Mouse (Mus musculus) frontal cortex, postnatal 14 days (tissue): ENCODE measurements around the gene Nes.

Experiments
- DNase-seq, 2 experiments: peaks; one replicate each; pipeline ENCODE4 v3.0.0; 2022; ENCODE audit warnings: low spot score in 2 of 2

Gene Nes

DNA sequence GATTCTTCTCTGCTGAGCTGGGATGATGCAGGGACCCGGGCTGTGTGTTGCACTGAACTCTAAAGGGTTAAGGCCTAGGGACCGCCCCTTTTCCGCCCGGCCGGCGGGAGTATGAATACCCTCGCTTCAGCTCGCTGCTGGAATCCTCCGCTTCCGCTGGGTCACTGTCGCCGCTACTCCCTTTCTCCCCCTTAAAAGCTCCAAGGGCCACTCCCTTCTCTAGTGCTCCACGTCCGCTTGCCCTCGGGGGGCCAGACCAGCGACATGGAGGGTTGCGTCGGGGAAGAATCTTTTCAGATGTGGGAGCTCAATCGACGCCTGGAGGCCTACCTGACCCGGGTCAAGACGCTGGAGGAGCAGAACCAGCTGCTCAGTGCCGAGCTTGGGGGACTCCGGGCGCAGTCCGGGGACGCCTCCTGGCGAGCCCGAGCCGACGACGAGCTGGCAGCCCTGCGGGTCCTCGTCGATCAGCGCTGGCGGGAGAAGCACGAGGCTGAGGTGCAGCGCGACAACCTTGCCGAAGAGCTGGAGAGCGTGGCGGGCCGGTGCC lies at the start of gene Nes:
Gene Nes (plus strand): TSS at position 140 of the 550 bp plus-strand sequence.
- DNase-seq, result no peak

DNA sequence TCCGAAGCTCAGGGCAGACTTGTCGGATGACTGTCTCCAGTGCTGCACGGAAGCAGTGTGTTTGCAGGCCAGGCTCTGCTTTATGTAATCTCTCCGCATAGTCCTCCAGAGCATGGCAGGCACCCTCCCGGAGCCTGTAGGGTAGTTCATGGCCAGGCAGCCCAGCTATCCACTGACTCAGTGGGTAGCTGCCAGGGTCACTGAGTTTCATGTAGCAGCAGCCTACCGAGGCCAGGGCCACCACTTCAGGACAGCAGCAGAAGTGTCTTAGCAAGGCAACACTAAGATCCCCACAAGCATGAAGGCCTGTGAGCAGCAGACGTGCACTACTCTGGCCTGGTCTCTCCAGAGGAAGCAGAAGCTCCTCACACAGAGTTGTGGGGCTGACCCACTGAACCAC lies 45.9 kb upstream of the Nes start:
- DNase-seq, result no peak

DNA sequence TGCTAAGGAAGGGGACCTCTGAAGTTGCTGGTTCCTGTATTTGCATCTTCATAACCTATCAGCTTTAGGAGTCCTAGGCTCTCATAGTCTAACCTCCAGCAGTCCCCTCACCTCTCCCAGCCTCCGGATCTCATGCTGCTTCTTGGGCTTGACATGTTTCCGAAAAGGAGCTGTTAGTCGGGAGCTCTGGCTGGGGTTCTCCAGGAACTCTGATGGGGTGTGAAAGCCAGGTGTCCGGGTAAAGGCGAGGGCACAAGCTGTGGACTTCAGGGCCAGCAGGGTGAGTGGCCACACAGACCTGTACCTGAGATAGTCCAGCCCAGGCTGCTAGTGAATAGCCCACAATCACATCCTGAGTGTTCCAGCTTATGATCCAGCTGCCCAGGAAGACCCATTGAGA lies 43.4 kb upstream of the Nes start:
- DNase-seq, result no peak

DNA sequence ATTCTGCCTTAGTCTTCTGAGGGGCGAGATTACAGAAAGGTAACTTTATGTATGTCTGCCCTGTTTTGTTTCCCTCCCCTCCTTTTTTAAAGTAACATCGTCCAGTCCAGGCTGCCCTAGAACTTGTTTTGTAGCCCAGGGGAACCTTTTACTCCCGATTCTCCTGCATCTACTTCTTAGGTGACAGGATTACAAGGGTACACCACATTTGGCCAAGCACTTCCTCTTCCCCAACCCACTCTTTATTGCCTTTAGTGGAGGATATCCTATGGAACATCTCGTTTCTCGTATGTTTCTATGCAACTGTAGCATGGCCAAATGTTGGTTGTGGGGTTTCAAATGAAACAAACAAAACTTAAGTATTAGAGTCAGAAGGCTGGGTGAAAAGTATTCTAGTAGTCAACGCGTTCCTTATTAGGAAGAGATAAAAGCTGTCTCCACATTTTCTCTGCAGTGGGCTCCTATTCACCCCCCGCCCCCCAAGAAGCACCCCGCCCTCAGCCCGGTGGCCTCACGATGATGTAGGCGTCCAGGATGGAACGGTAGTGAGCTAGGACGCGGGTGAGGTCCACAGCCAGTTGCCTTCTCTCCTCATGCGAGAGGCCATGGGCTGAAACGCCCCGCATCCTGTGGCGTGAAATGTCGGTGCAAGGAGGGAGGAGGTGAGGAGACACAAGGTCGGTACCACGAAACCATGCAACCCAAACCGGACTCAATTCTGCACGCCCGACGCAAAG lies 41.4 kb upstream of the Nes start:
- DNase-seq, result no peak

DNA sequence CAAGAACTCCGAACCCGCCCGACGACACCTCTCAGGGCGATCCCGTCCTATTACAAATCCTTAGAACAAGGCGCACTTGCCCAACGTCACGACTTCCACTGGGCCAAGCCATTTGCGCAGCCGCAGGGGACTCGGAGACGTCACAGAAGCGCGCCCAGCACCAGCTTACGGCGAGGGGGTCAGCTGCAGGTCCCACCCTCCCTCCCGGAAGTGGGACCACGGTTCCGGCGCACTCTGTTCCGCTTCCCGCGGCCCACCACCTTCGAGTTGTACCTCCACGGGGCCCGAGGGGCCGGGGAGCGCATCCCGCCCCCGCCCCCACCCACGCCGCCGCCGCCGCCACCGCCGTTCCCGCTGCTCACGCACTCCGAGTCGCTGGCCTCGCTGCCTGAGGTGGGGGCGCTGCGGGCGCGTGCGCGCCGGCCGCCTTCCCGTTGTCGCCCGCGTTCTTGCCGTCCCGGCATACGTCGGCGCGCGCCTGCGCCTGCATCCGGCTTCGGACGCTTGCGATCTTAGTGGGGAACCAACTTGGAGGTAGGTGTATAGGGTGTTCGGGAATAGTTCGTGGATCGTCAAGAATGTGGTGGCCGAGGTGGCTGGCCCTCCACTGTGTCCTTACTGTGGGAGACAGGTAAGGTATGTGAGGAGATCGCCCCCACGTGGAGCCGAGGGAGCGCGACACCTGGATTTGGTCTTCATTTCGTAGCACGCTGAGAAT lies 40.6 kb upstream of the Nes start, which contains the start of the genes Isg20l2 and Rrnad1:
Gene Isg20l2 (plus strand): TSS at position 237 of the 718 bp plus-strand sequence.
Gene Rrnad1 (minus strand): TSS at position 640 of the 718 bp plus-strand sequence.
- peak; percentile 95 for DNase-seq

DNA sequence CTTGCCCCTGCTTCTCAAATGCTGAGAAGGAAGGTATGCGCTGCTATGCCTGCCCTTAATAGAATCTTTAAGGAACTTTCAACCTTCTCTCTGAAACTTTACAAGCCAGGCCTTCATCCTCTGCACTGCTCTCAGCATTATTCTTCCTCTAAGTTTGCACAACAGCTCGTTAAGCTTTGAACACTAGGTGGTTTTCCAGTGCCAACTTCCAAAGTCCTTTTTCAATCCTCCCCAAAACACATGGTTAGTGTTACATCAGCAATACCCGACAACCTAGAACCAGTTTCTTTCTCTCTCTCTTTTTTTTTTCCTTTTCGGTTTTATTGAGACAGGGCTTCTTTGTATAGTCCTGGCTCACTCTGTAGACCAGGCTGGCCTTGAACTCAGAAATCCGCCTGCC lies 36.9 kb upstream of the Nes start:
- no peak for DNase-seq

DNA sequence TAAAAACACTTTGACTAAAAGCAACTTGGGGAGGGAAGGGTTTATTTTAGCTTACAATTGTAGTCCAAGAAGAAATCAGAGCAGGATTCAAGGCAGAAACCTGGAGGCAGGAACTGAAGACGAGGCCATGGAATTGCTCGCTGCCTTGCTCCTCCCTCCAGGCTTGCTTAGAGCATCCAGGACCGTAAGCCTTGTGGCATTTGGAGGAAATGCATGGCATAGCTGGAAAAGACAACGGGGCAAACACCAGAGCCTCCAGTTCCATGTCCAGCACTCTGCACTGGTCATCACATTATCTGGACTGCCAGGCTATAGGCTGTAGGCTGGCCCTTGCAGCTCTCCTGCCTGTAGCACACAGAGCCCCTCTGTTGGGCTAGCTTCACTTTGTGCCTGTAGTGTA lies 36.4 kb upstream of the Nes start:
- DNase-seq, result no peak

DNA sequence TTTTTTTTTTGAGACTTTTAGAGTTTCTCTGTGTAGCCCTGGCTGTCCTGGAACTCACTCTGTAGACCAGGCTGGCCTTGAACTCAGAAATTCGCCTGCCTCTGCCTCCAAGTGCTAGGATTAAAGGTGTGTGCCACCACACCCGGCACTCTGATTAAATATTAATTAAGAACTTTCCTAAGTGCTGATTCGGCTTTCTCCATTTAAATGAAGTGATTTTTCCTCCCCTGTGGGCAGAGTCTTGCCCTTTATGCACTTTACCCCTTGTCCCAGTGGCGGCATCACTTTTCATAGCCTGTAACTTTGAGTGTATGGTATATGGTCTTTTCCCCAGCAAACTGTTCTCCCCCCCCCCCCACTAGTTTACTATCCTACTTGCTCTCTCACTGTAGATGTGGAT lies 35.7 kb upstream of the Nes start:
- no peak for DNase-seq

DNA sequence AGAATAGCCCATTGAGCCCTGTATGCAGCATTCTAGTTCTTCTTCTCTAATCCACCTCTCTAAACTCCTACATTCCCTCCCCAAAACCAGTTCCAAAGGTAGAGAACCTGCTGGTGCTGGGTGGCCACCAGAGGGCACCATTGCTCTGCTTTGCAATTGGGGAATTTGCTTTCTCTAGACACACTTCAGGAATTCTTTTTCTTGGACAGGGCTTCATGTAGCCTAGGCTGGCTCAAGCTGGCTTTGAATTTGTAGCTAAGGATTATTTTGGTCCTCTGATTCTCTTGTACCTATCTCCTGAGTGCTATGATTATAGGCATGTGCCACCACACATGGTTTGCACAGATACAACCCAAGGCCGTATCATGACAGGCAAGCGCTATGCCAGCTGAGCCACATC lies 35.1 kb upstream of the Nes start:
- DNase-seq, result peak; percentile 52 to 77

DNA sequence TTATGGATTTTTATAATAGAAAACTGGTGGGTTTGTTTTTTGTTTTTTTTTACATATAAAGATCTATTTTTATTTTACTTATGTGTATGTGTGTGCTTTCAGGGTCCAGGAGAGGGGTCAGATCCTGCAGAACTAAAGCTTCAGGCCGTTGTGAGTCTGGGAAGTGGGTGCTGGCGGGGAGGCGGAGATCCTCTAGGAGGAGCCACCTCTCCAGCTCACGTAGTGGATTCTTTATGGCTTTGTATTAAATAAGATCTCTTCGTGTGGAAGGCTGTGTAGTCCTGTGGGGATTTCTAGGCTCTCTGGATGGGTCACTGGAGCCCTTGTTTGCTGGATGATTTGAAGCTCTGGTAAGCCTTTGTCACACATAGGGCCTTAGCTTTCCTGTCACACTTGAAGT lies 30.3 kb upstream of the Nes start:
- no peak for DNase-seq

DNA sequence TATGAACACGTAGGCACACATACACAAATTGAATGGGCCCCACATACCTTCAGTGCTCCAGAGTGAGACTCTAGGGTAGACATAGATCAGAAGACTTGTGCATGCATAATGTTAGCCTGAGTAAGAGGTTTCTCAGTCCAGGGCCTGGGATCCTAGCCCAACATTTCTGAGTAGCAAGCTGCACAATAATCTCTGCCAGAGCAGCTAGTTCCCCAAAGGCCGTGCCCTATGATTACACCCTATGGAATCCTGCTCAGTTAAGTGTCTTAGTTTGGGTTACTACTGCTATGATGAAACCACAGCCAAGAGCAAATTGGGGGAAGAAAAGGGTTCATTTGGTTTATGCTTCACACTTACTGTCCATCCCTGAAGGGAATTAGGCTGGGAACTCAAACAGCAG lies 28.4 kb upstream of the Nes start:
- no peak for DNase-seq

DNA sequence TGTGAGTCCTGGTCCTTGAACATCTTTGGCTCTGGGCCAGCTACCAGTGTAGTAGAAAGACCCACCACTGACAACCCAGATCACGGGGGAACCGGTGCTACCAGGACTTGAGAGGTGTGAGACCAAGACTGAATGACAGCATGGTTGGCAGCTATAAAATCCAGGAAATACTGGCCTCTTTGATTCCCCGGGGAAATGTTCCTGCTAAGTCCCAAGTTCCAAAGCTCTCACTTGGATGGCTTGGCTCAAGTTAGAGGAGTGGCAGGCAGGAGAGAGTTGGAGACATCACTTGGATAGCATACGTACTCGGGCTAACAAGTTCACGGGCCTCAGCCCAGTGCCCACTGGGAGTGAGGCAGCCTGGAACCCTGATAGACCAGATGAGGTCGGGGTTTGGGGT lies 27.3 kb upstream of the Nes start:
- no peak for DNase-seq

DNA sequence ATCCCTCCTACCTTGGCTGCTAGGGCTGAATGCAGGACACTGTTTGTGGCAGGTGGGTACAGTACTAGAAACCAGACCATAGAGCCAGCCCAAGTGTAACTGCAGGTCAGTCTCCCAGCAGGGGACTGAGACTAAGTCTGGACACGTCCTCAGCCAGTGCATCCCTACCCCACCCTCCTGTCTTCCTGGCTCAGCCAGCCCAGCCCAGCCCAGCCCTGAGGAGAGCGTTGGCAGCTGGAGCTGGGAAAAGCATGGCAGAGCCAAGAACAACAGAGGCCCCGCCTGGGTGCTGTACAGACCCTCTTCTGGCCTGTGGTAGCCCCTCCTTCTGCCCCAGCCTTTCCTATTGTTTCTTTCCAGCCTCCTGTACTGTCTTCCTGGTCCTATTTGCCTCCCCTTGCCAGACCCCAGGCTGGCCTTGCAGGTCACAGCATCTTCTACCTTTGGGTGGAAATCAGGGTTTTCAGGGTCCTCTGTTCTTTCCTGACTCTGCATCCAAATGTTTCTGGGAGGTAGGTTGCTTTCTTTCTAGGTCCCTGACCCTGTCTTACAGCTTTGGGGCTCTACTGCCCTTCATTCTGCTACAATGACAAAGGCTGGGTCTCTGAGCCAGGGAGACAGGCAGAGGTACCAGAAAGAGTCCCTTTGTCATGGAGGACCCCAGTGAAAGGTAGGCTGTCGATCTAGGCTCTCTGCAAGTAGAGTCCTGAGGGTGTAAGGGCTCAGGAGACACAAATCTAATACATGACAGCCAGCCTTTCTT lies 25.9 kb upstream of the Nes start:
- DNase-seq, result no peak

DNA sequence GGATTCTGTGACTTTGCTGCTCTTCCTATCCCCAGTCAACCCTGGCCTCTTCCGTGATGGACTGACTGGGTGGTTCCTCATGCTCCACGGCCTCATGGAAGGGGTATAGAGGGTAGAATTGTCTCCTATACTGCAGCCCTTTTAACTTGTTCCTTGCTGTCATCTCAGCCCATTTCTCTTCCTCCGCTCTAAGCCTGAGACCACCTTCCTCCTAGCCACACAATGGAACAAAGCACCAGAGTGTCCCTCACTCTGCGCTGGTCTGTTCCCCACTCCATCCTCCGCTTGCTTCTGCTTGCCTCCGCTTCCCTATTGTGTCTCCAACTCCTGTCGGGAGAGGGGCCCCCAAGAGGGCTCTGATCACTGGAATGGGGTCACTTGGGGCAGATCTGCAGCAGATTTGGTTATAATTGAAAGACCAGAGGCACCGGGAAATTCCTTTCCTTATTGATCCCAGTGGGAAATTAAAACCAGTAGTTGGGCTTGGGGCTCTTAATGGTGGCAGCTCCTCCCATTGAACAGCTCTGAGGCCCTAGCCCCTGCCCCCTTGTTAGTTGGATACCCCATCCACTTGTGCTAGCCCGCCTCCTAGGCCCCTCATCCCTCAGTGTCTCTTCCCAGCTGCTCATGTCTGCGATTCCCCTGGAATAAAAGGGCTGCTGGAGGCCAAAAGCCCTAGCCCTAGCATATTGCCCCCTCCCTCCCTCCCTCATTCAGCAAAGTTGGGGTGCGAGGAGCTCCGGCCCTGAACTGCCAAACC lies 24.9 kb upstream of the Nes start:
- no peak for DNase-seq

DNA sequence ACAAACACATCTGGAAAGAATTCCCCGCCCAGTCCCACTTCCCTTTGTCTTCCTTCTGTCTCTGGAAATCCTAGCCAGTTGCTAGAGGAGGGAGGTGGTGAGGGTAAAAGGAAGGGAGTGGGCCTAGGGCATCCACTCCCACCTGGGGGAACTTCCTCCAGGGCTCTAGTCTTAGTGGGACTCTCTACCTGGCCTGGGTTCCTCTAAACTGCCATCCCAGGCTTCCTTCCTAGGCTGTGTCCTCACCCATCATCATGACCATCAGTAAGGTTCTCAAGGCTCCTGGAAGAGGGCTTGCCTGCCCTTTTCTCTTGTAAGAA lies 24.4 kb upstream of the Nes start:
- no peak for DNase-seq

DNA sequence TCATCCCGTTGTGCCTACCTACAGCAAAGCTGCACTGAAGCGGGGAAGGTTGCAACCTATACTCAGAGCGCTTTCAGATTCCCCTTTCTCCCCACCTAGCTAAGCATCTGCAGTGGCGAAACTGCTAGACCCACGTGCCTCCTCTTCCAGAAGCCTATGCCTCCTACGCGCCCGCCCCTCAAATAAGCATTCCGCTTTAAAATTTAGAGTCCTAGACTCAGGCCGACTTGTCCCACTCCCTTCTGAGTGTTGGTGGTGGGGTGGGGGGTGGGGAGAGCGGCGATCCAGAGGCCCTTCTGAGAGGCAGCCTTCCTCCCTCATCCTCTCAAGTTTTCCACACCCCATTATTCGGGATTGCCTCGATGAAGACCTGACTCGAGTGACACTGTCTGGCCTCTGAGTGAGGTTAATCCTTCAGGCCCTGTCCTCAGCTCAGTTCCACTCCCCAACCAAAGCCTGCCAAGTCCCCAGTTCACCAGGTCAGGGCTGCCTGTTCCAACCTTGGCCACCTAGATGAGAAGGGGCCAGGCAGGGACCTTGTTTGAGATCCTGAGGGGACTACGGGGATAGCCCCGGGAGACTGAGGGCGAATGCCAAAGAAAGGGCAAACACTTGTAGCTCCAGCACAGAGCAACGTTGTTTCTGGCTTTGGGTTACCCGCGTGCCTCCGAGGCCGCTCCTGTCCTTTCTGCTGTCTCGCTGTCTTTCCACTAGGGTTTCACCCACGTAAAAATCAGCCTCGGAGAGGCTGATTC lies 23.6 kb upstream of the Nes start:
- DNase-seq, result no peak

DNA sequence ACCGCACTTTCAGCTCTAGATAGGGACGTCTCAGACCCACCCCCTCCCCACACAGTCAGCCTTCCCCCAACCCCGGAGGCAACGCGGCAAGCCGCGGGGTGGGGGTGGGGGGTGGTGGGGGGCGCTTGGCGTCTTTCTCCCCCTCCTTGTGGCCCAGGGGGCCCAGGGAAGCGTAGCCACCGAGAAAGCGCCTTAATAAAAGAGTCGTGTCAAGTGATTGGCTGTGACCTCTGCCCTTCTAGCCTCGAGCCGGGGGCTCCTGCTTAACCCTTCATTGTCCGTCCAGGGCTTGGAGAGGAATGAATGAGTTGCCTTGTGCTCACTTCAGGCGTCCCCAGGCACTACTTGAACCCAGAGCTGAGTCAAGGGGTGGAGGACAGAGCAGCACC lies 23.1 kb upstream of the Nes start:
- no peak for DNase-seq

DNA sequence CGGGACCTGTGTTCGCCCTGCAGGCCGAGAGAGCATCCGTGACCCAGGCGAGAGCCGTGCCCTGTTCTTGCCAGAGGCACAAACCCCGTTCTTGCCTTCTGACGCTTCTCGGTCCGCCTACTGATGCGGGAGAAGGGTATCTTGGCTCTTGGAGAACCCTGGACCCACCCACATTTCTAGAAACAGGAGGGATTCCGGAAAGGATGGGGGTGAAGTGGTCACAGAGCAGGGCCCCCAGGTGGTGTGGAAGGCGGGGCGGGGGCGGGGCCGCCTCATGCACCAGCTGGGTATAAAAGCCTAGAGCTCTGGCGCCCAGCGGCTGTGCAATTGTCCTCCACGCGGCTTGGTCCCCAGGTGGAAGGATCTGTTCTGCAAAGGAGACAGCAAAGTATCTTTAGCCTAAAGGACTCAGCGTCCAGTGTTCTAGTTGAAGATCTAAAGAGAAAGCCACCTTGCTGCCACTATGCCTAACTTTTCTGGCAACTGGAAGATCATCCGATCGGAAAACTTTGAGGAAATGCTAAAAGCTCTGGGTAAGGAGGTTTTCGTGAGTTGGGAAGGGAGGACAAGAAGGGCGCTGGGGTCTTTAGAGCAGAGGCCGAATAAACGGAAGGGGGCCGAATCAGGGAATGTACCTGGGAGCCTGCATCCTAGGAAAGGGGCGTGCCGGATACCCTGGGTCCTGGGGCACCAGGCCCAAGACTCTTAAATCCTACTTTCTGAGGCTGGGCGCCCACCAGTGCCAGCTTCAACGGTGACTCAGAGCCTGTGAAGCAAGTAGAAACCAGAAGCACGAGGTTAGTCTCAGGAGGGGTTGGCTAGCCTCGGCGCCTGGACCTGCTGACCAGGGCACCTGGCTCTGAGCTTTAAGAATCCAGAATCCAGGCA lies 22.3 kb upstream of the Nes start, which contains the start of gene Crabp2:
Gene Crabp2 (plus strand): TSS at position 289 of the 888 bp plus-strand sequence.
- DNase-seq, result no peak

DNA sequence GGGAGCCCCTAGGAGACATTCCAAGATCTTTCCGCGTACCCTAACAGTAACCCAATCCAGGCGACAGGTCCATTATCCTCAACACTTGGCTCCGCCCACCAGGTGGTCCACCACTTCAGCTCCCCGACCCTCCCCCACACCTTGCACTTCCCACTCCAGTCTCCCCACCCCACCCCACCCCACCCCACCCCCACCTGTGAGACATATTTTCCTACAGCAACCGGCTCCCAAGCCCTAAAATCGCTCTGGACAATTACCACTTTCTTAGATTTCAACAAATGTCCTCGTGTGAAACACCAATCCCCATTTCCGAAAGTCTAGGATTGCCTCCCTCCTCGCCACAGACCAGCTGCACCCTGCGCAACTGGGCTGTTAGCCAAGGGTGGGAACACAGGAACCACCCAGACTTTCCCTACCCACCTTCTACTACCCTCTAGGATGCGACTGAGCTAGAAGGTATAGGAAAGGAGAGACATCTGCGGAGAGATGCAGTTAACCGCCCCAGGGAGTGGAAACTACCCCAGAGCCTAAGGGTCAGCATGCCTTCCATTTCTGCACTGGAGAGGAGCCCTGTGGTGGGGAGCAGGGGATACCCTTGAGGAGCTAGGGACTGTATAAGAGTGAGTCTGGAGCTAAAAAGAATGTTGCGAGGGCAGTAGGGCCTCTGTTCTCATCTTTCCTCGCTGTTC lies 21.5 kb upstream of the Nes start:
- DNase-seq, result no peak
